Mouse (Mus musculus) left cerebral cortex, postnatal 4 days (tissue): Measurements from ENCODE around the gene Nipsnap3a. TPM values are rescaled to one million over a fixed set of nuclear protein-coding genes. Genes with fewer than 3 reads are reported as not detected.

Experiments used
- DNase-seq: peaks from one replicate; pipeline ENCODE4 v3.0.0-alpha.2; 2022
- intact Hi-C: fragments of 180-260 bp; cut with DNase I; formaldehyde crosslinking; loops from one replicate; pipeline ENCODE4 v1.15.1; 2025
- total RNA-seq, 2 experiments: library from RNA; stranded (reverse); gene quantifications; 2 replicates each; pipeline ENCODE4 v1.2.3; 2021

Nipsnap3a gene
- total RNA-seq, 2 experiments from 2014 or later: not detected

GRCm38 (mm10) chr4:53046238-53047022, 57.4 kb downstream of the Nipsnap3a start:
- intact Hi-C loops: no loop called here

More at GRCm38 (mm10) chr4:53046238-53047022, 57.4 kb downstream of the Nipsnap3a start:
- no peak for DNase-seq

Other genes with a start within 250 kb of the Nipsnap3a start
- gene Olfr275, start 174.7 kb upstream of the Nipsnap3a start, total RNA-seq: not detected
- not detected for gene Olfr273, start 130.0 kb upstream of the Nipsnap3a start, total RNA-seq
- not detected for gene Olfr272, start 70.1 kb upstream of the Nipsnap3a start, total RNA-seq
- not detected for gene Olfr270, start 24.7 kb upstream of the Nipsnap3a start, total RNA-seq
- 10 to 100 TPM; 50.5 to 50.6 TPM for gene Nipsnap3b, start 22.6 kb downstream of the Nipsnap3a start, total RNA-seq
- gene Abca1, start 170.6 kb downstream of the Nipsnap3a start, total RNA-seq: 10 to 100 TPM; 34.3 to 34.8 TPM